Mouse (Mus musculus) erythroblast, embryonic 14.5 days (primary cell): Measurements from ENCODE around the gene Mthfsd.

Experiments
- GATA1 ChIP-seq: IDR thresholded peaks from 2 replicates; pipeline ENCODE4 v1.6.1; 2012; ENCODE audit warnings: low read length, inconsistent platforms, mixed read lengths
- TAL1 ChIP-seq: IDR thresholded peaks from 3 replicates; pipeline ENCODE4 v1.6.1; 2012; ENCODE audit warnings: low read length, inconsistent platforms, mixed read lengths

GRCm38 (mm10) chr8:121043719-121044440 lies 64.3 kb downstream of the Mthfsd start:
- TF ChIP-seq GATA1 = no peak
- TF ChIP-seq TAL1 = no peak
